Mouse (Mus musculus): ENCODE results near the gene Gm5483. TPM values are rescaled to one million over a fixed set of nuclear protein-coding genes. Genes with fewer than 3 reads are reported as not detected.

Gm5483 gene
- polyA plus RNA-seq (2017; shearing (Covaris generic)), result not detected

DNA sequence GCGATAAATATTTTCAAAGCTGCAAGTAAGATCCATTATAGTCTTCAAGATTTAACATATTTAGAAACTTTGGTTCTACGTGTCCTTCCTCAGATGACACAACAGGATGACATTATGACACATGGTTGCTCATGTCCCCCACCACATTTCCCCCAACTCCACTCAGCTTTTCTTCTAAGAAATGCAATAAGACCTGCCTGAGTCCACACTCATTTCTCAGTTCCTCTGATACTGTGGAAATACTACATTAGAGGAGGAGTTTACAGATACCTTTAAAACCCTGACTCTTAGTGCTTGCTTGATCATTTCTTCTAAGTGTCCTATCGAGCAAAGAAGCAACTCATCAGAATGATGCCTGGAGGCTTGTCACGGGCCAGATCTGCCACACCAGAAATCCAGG is at the start of gene Gm5483:
Gm5483 (plus strand) TSS at position 301 of the 400 bp plus-strand sequence.

DNA sequence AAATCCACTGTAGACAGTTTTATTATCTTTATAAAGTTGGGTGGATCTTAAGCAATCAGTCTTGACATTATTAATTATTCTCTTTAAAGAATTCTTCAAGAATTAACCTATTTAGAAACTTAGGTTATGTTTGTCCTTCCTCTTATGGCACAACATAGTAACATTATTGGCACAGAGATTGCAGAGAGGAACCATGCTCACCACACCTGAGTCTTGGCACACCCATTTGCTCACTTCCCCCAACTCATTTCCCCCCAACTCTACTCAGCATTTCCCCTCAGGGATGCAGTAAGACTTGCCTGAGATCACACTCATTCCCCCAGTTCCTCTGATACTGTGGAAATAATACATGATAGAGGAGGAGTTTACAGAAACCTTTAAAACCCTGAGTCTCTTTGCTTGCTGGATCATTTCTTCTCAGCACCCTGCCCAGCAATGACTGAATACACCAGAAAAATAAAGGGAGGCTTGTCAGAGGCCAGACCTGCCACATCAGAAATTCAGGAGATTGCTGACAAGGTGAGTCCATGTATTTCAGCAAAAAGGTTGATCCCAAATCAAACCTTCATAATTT is 27.5 kb upstream of the Gm5483 start, which contains the start of gene Stfa2l1:
Stfa2l1 (plus strand) TSS at position 410 of the 574 bp plus-strand sequence.

DNA sequence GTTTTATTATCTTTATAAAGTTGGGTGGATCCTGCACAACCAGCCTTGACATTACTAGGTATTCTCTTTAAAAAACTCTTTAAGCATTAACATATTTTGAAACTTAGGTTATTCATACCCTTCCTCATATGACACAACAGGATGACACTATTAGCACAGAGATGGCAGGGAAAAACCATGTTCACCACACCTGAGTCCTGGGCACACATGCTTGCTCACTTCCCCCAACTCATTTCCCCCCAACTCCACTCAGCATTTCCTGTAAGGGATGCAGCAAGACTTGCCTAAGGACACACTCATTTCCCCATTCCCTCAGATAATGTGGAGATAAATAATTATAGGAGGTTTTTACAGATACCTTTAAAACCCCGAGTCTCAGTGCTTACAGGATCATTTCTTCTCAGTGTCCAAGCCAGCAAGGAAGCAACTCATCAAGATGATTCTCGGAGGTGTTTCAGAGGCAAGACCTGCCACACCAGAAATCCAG is 26.0 kb downstream of the Gm5483 start, which contains the start of gene Gm5416:
Gm5416 (plus strand) TSS at position 437 of the 487 bp plus-strand sequence.

DNA sequence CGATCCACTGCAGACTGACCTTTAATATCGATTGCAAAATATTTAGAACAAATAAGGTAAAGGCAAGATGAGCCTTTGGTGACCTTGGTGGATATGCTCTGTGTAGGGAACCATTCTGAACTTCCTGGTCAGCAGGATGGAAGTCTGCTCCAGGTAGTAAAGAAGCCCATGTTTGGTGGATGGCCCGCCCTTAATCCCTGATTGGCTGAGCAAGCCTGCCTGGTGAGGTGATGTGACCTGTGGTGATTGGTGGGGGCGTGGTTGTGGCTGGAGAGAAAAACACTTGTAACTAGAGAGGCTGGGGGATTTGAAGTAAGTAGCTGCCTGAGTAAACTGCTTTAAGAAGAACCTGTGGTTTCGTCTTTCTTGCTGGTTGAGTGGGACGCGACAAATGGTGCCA is 37.2 kb downstream of the Gm5483 start, which contains the start of gene 2010005H15Rik:
2010005H15Rik (plus strand) TSS at position 301 of the 400 bp plus-strand sequence.

Other genes starting within 250 kb of the Gm5483 start
- gene Parp9, start 245.7 kb upstream of the Gm5483 start, polyA plus RNA-seq (2017; shearing (Covaris generic)), result 36.1 TPM
- 21.9 TPM for gene Dtx3l, start 245.1 kb upstream of the Gm5483 start, polyA plus RNA-seq (2017; shearing (Covaris generic))
- 194 TPM for gene Kpna1, start 205.5 kb upstream of the Gm5483 start, polyA plus RNA-seq (2017; shearing (Covaris generic))
- gene Wdr5b, start 143.0 kb upstream of the Gm5483 start, polyA plus RNA-seq (2017; shearing (Covaris generic)), result 2.9 TPM
- gene Fam162a, start 112.6 kb upstream of the Gm5483 start, polyA plus RNA-seq (2017; shearing (Covaris generic)), result 63.6 TPM
- 29.6 TPM for gene Ccdc58, start 112.5 kb upstream of the Gm5483 start, polyA plus RNA-seq (2017; shearing (Covaris generic))
- gene Csta1, start 53.0 kb upstream of the Gm5483 start, polyA plus RNA-seq (2017; shearing (Covaris generic)), result not detected
- gene Stfa2l1, start 27.4 kb upstream of the Gm5483 start, polyA plus RNA-seq (2017; shearing (Covaris generic)), result not detected
- not detected for gene Gm5416, start 26.2 kb downstream of the Gm5483 start, polyA plus RNA-seq (2017; shearing (Covaris generic))
- gene 2010005H15Rik, start 37.3 kb downstream of the Gm5483 start, polyA plus RNA-seq (2017; shearing (Covaris generic)), result not detected
- not detected for gene Stfa1, start 92.7 kb downstream of the Gm5483 start, polyA plus RNA-seq (2017; shearing (Covaris generic))
- gene BC117090, start 150.1 kb downstream of the Gm5483 start, polyA plus RNA-seq (2017; shearing (Covaris generic)), result not detected
- not detected for gene BC100530, start 183.5 kb downstream of the Gm5483 start, polyA plus RNA-seq (2017; shearing (Covaris generic))
- gene Stfa2, start 224.2 kb downstream of the Gm5483 start, polyA plus RNA-seq (2017; shearing (Covaris generic)), result not detected

All from effector memory CD4-positive, alpha-beta T cell, adult 7 months (primary cell).